ENCODE assay signal across 26 mouse cellular contexts in genomic region chr11:114578551-114578950, GRCm38 (mm10).
DNase-seq lines count a peak whose midpoint lies in the region; ATAC-seq and TF ChIP-seq lines count a peak whose summit lies in the region.
"Had no signal": no experiment of that assay in that cellular context is flagged by ENCODE, and none has a peak within 500 bp of the region (broad histone marks: within the 10 kb centered on the region; RNA-seq: fewer than 3 reads in every experiment).

No protein-coding gene starts in this region.

- H3K9me3 ChIP-seq in megakaryocyte, embryonic 14.5 days, result peaks cover 66% of the 10 kb centered on the region
- no peaks in the 10 kb centered on the region for H3K9me3 ChIP-seq in liver, postnatal 0 days (ENCODE audit: low read length)

- peak; percentile 83 for ATAC-seq in granulocyte monocyte progenitor cell, adult 5-6 weeks (replicated peaks; ENCODE audit: poor library complexity, severe bottlenecking)
- ATAC-seq in liver, postnatal 0 days, result no peak
- ATAC-seq: CD4-positive, CD25-positive, alpha-beta regulatory T cell, adult 4 months; forebrain, embryonic 13.5 days; forebrain, embryonic 16.5 days; hindbrain, embryonic 16.5 days; inflammation-experienced regulatory T-cells, adult 6 months; intestine, embryonic 16.5 days had no signal

- H3K9ac ChIP-seq in liver, postnatal 0 days (replicated peaks), result no peak overlapping the region
- H3K9ac ChIP-seq: embryonic facial prominence, embryonic 12.5 days; embryonic facial prominence, embryonic 15.5 days; forebrain, embryonic 13.5 days; hindbrain, embryonic 13.5 days had no signal

- DNase-seq in R1 (ENCODE audit: low read depth, low spot score), result peak; percentile 43
- no peak for DNase-seq in urinary bladder, postnatal 4 days (ENCODE audit: low spot score in 2 of 2)
- DNase-seq in adrenal gland, adult 18-20 months (ENCODE audit: low spot score in 2 of 2), result no peak
- DNase-seq in left cerebral cortex, postnatal 4 days, result no peak
- DNase-seq in liver, postnatal 0 days, result no peak
- DNase-seq: adrenal gland, adult 2 months; adrenal gland, postnatal 14 days; cerebellum, adult 11-12 months; cerebellum, adult 8-10 months; cerebellum, postnatal 14 days; gastrocnemius, postnatal 10 days; gastrocnemius, postnatal 36 days; heart, adult 11 months had no signal

- TF ChIP-seq CTCF in liver, postnatal 0 days (IDR thresholded peaks at IDR 0.05; ENCODE audit: low read depth), result no peak

- no peak overlapping the region for H3K4me2 ChIP-seq in liver, postnatal 0 days (ENCODE audit: low read depth, low read length)
- H3K4me2 ChIP-seq: embryonic facial prominence, embryonic 12.5 days; embryonic facial prominence, embryonic 15.5 days; forebrain, embryonic 13.5 days; heart, embryonic 11.5 days; hindbrain, embryonic 13.5 days had no signal

- no peak overlapping the region for H3K27ac ChIP-seq in liver, postnatal 0 days (ENCODE audit: low read depth)
- H3K27ac ChIP-seq: embryonic facial prominence, embryonic 12.5 days; embryonic facial prominence, embryonic 15.5 days; forebrain, embryonic 13.5 days; hindbrain, embryonic 10.5 days; hindbrain, embryonic 13.5 days had no signal

- 65% methylated on average over 6 of the region's 6 CpGs for WGBS in liver, postnatal 0 days (ENCODE audit: insufficient replicate concordance)

- H3K27me3 ChIP-seq in megakaryocyte, embryonic 14.5 days (replicated peaks), result peaks cover 40% of the 10 kb centered on the region
- no peaks in the 10 kb centered on the region for H3K27me3 ChIP-seq in liver, postnatal 0 days (ENCODE audit: insufficient read depth, low read length)
- H3K27me3 ChIP-seq: embryonic facial prominence, embryonic 12.5 days; embryonic facial prominence, embryonic 15.5 days; forebrain, embryonic 13.5 days; hindbrain, embryonic 13.5 days had no signal

- intact Hi-C loops in left cerebral cortex, postnatal 4 days (cut with DNase I), result no loop called here

- H3K36me3 ChIP-seq in megakaryocyte, embryonic 14.5 days (replicated peaks; ENCODE audit: low read length), result no peaks in the 10 kb centered on the region
- no peaks in the 10 kb centered on the region for H3K36me3 ChIP-seq in liver, postnatal 0 days (replicated peaks; ENCODE audit: insufficient read depth, low read length)
- H3K36me3 ChIP-seq: embryonic facial prominence, embryonic 12.5 days; embryonic facial prominence, embryonic 15.5 days; hindbrain, embryonic 10.5 days; hindbrain, embryonic 13.5 days had no signal

- H3K4me1 ChIP-seq in megakaryocyte, embryonic 14.5 days, result peaks cover 30% of the 10 kb centered on the region
- H3K4me1 ChIP-seq in liver, postnatal 0 days (ENCODE audit: insufficient read depth), result no peaks in the 10 kb centered on the region
- H3K4me1 ChIP-seq: embryonic facial prominence, embryonic 12.5 days; embryonic facial prominence, embryonic 15.5 days; forebrain, embryonic 13.5 days; hindbrain, embryonic 13.5 days had no signal

- no peak for TF ChIP-seq EP300 in liver, postnatal 0 days (IDR thresholded peaks at IDR 0.05; ENCODE audit: low read depth)

- peak overlapping the region; percentile 73 for H3K4me3 ChIP-seq in megakaryocyte, embryonic 14.5 days (replicated peaks)
- no peak overlapping the region for H3K4me3 ChIP-seq in liver, postnatal 0 days (ENCODE audit: low read depth, low read length)
- H3K4me3 ChIP-seq: embryonic facial prominence, embryonic 12.5 days; embryonic facial prominence, embryonic 15.5 days; forebrain, embryonic 13.5 days; hindbrain, embryonic 10.5 days; hindbrain, embryonic 13.5 days had no signal
